Mouse (Mus musculus) kidney, postnatal 25 days (tissue): ENCODE data around the gene Pygo2.

ENCODE experiments used
- DNase-seq, 2 experiments: peaks; one replicate each; pipeline ENCODE4 v3.0.0; 2021; ENCODE audit warnings: mixed read lengths in 2 of 2

Gene Pygo2

DNA sequence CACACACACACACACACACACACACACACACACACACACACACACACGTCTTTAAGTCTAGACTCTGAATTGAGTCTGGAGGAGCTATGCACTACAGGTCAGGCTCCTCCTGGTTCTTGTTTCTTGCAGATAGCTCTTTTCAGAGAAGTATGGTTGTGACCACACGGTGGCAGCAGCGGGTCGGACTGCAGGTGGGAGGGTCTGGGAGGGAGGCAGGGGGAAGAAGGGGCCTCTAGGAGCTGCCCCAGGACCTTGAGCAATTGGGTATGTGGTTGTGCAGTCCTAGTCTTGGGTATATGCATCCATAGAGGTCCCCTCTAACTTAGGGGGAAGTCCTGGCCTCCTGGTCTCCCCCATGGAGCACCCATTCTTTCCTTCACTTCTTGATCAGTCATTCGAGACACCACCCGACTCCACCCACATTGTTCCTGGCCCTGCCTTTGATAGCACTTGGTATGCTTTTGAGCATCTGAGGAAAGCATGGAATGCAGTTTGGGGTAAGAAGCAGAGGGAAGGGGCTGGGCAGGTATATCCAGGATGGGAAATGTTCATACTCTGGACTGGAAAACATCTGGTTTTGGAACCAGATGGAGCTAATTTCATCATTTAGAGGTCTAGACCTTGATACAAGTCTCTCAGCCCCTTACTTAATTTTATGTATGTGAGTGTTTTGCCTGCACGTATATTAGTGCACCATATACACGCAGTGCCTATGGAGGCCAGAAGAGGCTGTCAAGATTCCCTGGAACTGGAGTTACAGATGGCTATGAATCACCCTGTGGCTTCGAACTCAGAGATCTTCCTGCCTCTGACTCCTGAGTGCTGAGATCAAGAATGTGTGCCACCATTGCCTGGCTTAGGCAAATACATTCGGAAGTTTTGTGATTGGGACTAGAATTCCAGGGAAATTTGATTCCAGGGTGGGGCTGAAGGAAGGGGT, 27.0 kb downstream of the Pygo2 start:
- peak; percentile 78 to 86 for DNase-seq

DNA sequence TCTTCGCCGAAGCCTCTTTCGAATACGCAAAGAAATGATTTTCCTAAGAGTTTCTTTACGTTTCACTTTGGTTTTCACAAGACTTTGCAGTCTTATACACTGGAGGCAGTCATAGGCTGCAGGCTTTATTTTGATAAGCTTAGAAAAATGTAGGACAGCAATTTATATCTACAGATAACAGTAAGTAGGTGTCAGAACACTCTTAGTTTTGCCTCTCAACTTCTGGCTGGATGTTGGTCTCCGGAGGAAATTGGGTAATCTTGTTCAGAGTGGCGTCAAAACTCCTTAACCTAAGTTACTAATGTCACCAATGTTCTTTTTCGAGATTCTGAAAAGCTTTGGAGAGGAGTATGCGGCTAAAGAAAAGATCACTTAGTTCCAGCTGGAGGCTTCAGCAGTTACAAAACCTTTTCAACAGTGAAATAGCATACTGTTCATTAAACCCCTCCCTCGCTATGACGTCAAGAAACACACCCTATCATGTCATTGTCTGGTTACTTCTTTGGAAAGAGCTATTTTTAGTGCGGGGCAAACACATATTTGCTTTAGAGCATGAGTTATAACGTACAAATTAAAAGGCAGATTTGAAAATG, 28.5 kb downstream of the Pygo2 start:
- no peak for DNase-seq

DNA sequence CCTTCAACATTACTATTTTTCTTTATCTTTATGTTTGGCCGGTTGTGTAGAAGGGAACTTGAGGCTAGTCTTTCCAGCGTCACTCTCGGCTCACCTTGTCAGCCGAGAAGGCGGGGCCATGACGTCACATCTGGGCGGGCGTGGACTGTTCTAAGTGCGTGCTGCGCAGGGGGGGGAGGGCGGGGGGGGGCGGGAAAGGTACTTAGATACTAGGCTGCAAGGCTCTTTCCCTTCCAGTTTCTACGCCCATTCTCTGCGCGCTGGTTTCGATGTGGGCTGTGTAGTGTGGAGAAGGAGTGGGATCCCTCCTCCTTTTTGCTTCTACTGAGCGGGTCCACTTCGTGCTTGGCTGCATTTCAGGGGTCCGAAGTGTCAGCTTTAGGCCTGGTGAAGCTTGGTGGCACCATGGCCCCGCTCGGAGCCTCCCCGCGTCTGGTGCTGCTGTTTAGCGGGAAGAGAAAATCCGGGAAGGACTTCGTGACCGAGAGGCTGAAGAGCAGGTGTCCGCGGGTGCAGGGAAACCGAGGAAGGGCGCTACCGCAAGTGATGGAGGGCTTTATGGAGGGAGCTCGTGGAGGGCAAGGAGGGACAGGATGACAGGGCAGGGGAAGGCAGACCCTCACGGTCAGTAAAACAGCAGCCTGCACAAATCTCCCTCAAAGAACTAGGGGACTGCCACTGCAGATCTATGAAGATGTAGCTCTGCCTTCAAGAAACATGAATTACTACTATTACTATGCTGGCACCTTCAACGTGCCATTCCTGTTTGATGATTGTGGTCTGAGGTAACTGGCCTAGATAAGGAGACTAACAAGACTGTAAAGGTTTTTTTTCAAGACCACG, 29.2 kb downstream of the Pygo2 start:
- DNase-seq = peak; percentile 96 to 99

DNA sequence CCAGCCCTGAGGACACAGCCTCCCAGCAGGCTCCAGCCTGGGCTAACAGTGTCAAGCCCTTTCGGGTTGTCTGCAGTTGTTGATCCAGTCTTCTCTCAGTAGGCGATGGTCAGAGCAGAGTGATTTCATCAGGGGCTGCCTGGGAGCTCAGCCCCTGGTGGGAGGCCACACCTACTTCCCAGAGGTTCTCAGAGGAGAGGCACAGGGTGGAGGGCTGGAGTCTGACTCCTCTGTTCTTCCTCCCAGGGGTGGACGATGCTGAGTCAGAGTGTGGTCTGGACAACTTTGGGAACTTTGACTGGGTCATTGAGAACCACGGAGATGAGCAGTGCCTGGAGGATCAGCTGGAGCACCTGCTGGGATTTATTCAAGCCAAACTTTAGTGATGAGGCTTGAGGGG, 38.3 kb downstream of the Pygo2 start:
- no peak for DNase-seq

DNA sequence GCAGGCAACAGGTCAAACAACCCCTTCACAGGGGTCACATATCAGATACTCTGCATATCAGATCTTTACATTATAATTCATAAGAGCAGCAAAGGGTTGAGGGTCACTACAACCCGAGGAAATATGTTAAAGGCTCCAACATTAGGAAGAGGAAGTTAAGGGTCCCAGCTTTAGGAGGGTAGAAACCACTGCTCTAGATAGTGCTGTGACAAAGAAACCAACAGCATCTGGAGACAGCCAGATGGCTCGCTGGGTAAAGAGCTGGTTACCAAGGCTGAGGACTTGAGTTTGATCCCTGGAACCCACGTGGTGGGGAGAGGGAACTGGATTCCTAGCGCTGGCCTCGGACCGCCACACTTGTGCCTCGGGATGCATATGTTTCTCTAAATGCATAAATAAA, 42.3 kb downstream of the Pygo2 start:
- DNase-seq = no peak

DNA sequence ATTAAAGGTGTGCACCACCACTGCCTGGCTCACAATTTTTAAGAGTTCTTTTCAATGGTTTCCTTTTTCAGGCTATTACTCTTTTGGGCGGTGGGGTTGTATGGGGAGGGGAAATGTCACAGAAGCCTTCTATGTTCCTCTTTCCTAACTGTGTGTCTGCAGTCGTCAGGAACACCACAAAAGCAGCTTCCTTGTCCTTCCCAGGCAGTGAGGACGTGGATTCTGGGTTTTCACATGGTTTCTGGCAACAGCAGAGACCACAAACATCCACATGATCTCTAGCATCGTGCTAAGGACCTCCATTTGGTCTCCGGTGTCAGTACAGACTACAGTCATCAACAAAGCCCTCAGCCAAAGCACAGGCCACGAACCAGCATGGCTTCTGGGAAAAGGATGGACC, 43.8 kb downstream of the Pygo2 start:
- no peak for DNase-seq

DNA sequence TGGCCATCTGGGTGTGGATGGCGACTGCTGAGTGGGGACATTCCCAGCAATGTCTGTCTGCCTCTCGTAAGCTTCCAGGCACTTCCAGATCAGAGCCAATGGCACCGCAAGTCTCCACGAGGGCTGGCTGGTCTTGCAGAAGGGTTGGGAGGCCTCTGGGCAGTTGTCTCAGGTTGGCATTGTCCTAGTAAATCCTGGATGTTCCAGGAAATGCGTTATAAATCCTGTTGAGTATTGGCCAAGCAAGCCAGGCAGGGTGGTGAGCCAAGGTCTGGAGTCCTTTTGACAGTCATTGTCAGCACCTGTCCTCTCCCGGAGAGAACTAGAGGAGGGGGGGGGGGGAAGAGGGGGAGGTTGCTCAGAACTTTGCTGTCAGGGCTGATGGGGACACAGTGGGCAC, 49.0 kb downstream of the Pygo2 start:
- no peak for DNase-seq

DNA sequence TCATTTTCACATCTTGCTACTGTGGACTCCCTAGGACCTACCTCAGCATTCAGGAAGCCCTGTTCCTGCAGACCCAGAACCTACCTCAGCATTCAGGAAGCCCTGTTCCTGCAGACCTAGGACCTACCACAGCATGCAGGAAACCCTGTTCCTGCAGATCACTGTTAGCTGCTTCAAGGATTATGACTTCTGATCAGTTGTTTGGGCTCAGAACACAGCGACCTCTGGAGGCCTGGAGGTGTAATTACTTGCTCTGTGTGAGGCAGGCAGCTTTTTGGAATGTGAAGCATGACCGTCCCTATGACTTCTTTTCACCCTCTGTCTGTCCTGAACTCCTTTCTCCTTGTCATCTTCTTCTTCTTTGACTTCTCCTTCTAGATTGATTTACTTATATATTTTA, 51.5 kb downstream of the Pygo2 start:
- no peak for DNase-seq

DNA sequence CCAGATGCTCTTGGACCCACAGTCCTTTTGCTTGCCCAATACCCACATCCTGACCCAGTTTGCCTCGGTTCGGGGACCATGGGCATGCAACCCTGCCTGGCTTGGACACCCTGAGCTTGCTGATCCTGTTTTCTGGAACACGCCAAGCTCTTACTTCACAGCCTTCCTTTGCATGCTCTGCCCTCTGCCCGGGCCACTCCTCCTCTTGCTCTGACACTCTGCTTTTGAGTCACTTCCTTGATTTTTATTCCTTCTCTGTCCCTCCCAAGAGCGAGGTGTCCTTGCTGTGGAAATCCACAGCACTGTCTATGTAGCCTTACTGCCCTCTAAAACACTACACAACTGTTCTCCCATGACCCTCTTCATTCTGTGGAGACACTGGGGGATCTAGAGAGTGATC, 52.2 kb downstream of the Pygo2 start:
- DNase-seq = no peak
